Mouse (Mus musculus): Measurements from ENCODE around the gene Alyref. TPM values are rescaled to one million over a fixed set of nuclear protein-coding genes. Genes with fewer than 3 reads are reported as not detected.

Alyref gene
- total RNA-seq, 1 experiment: 397 TPM

DNA sequence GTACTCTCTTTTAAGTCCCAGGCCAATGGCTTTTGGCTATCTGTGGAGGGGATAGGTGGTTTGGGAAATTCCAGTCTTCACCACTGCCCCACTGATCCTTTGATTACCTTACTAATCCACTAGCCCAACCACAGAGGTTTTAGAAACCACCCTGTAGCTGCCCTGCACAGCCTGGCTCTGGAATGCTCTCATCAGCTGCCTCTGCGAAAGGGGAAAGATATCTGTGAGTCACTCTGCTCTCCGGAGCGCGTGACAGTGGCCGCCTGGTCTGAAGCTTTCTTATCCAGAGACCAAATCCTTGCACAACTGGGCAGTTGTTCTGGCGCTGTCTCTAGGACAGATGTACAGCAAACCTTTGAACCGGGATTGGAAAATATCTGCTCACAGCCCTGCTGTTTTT is 43.3 kb downstream of the Alyref start:
- DNase-seq (ENCODE audit: low read depth, low spot score): no peak
- H3K9me3 ChIP-seq (ENCODE audit: control insufficient read depth, insufficient read depth, low read depth, low read length): no peaks in the 10 kb centered on the region
- TF ChIP-seq HCFC1 (IDR thresholded peaks at IDR 0.05; ENCODE audit: borderline replicate concordance, insufficient read depth, low read length) (no peak), CHD2 (IDR thresholded peaks at IDR 0.05; ENCODE audit: low read depth, low read length) (no peak), ZC3H11A (IDR thresholded peaks at IDR 0.05; ENCODE audit: borderline replicate concordance, low read depth, low read length) (no peak), MAFK (IDR thresholded peaks at IDR 0.05; ENCODE audit: insufficient read depth, low read depth, low read length) (no peak), ZNF384 (IDR thresholded peaks at IDR 0.05; ENCODE audit: low read depth, low read length) (no peak)
- no peak overlapping the region for H3K4me3 ChIP-seq (ENCODE audit: insufficient read depth in 1 of 2, low read depth in 1 of 2, low read length in 2 of 2, poor library complexity in 1 of 2, severe bottlenecking in 1 of 2)
- peaks cover 0 to 9% of the 10 kb centered on the region in 2 experiments; a peak in 2 of 4 replicates for H3K4me1 ChIP-seq (ENCODE audit: control insufficient read depth in 2 of 2, insufficient read depth in 2 of 2, low read length in 2 of 2, poor library complexity in 1 of 2)
- in situ Hi-C loops (cut with MboI; ENCODE audit: low sequenced_read_pairs in 2 of 2, unreplicated experiment in 2 of 2): no loop called here
- no peak overlapping the region for H3K9ac ChIP-seq (ENCODE audit: insufficient read depth, low read depth, low read length, poor library complexity, severe bottlenecking)
- H3K36me3 ChIP-seq (ENCODE audit: control insufficient read depth, insufficient read depth, low read length, poor library complexity, severe bottlenecking): 0 out of 2 replicates have a peak, but pooled peaks cover 2% of the 10 kb centered on the region
- no peak overlapping the region for H3K27ac ChIP-seq (ENCODE audit: insufficient read depth, low read depth, low read length, poor library complexity, severe bottlenecking)

DNA sequence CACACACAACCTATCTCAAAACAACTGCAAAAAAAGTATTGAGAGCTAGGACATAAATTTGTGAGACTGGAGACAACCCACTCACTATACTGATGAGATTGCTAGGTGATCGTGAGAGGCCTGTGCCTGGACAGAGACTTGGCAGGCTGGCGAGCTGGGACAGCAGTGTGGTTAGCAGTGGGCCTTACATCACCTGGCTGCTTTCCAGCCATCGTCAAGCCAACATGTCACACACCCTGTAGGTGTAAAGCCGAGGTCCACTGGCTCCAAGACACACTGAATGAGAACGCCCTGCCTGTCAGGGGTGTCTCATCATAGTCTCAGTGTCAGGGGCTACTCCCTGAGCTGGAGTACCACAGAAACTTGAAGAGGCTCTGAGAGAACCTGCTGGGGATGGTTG is 45.4 kb downstream of the Alyref start:
- TF ChIP-seq MAFK (IDR thresholded peaks at IDR 0.05; ENCODE audit: insufficient read depth, low read depth, low read length) (no peak), CHD2 (IDR thresholded peaks at IDR 0.05; ENCODE audit: low read depth, low read length) (no peak), ZNF384 (IDR thresholded peaks at IDR 0.05; ENCODE audit: low read depth, low read length) (no peak), ZC3H11A (IDR thresholded peaks at IDR 0.05; ENCODE audit: borderline replicate concordance, low read depth, low read length) (no peak), HCFC1 (IDR thresholded peaks at IDR 0.05; ENCODE audit: borderline replicate concordance, insufficient read depth, low read length) (no peak)
- Histone ChIP-seq H3K4me3 (ENCODE audit: insufficient read depth in 1 of 2, low read depth in 1 of 2, low read length in 2 of 2, poor library complexity in 1 of 2, severe bottlenecking in 1 of 2) (no peak overlapping the region), H3K9ac (ENCODE audit: insufficient read depth, low read depth, low read length, poor library complexity, severe bottlenecking) (no peak overlapping the region), H3K27ac (ENCODE audit: insufficient read depth, low read depth, low read length, poor library complexity, severe bottlenecking) (no peak overlapping the region), H3K36me3 (ENCODE audit: control insufficient read depth, insufficient read depth, low read length, poor library complexity, severe bottlenecking) (no peaks in the 10 kb centered on the region), H3K9me3 (ENCODE audit: control insufficient read depth, insufficient read depth, low read depth, low read length) (no peaks in the 10 kb centered on the region), H3K4me1 (ENCODE audit: control insufficient read depth in 2 of 2, insufficient read depth in 2 of 2, low read length in 2 of 2, poor library complexity in 1 of 2) (peaks cover 0 to 9% of the 10 kb centered on the region in 2 experiments; a peak in 3 of 4 replicates)
- in situ Hi-C loops (cut with MboI; ENCODE audit: low sequenced_read_pairs in 2 of 2, unreplicated experiment in 2 of 2): no loop called here
- DNase-seq (ENCODE audit: low read depth, low spot score): no peak

DNA sequence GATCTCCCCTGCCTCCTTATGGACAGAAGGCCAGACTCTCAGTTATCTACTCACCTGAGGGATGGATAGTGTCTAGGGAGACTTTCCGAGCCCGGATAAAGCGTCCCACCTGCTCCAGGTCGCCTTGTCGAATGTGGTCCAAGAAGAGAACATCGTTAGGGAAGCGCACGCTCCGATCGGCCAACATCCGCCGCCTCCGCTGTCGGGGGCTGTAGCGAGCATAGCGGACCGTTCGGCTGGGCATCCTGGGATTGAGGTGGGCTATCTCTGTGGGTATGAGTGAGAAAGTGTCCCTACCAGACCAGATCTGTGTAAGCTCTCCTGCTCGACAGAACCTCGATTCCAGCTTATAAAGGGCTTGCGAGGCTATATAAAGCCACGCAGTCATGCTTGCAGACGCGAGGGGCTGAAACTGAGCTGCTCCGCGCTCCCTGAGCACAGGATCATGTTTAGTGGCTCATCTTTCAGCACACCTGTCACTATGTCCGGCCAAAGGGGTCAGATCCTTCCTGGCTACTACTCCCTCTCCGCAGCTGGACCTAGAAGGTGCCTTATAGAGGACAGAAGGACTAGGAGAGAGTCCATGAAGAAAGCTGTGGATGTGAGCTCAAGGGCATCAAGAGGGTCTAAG is 47.2 kb downstream of the Alyref start, which contains the start of gene Ppp1r27:
Ppp1r27 (minus strand) TSS at position 323 of the 631 bp plus-strand sequence.
- peak within 1 kb of the TSS; percentile 74 to 76 for H3K4me3 ChIP-seq (ENCODE audit: insufficient read depth in 1 of 2, low read depth in 1 of 2, low read length in 2 of 2, poor library complexity in 1 of 2, severe bottlenecking in 1 of 2)
- no peaks in the 10 kb centered on the region; the same call in 1 of the 2 replicates for H3K36me3 ChIP-seq (ENCODE audit: control insufficient read depth, insufficient read depth, low read length, poor library complexity, severe bottlenecking)
- H3K4me1 ChIP-seq (ENCODE audit: control insufficient read depth in 2 of 2, insufficient read depth in 2 of 2, low read length in 2 of 2, poor library complexity in 1 of 2): peaks cover 0 to 9% of the 10 kb centered on the region in 2 experiments; a peak in 3 of 4 replicates
- no peak for TF ChIP-seq HCFC1 (IDR thresholded peaks at IDR 0.05; ENCODE audit: borderline replicate concordance, insufficient read depth, low read length)
- TF ChIP-seq CHD2 (IDR thresholded peaks at IDR 0.05; ENCODE audit: low read depth, low read length): no peak
- no peak for TF ChIP-seq ZC3H11A (IDR thresholded peaks at IDR 0.05; ENCODE audit: borderline replicate concordance, low read depth, low read length)
- TF ChIP-seq MAFK (IDR thresholded peaks at IDR 0.05; ENCODE audit: insufficient read depth, low read depth, low read length): no peak
- no peak for TF ChIP-seq ZNF384 (IDR thresholded peaks at IDR 0.05; ENCODE audit: low read depth, low read length)
- no peaks in the 10 kb centered on the region for H3K9me3 ChIP-seq (ENCODE audit: control insufficient read depth, insufficient read depth, low read depth, low read length)
- no peak for DNase-seq (ENCODE audit: low read depth, low spot score)
- no peak within 1 kb of the TSS for H3K27ac ChIP-seq (ENCODE audit: insufficient read depth, low read depth, low read length, poor library complexity, severe bottlenecking)
- in situ Hi-C loops (cut with MboI; ENCODE audit: low sequenced_read_pairs in 2 of 2, unreplicated experiment in 2 of 2): no loop called here
- H3K9ac ChIP-seq (ENCODE audit: insufficient read depth, low read depth, low read length, poor library complexity, severe bottlenecking): peak within 1 kb of the TSS; percentile 80

DNA sequence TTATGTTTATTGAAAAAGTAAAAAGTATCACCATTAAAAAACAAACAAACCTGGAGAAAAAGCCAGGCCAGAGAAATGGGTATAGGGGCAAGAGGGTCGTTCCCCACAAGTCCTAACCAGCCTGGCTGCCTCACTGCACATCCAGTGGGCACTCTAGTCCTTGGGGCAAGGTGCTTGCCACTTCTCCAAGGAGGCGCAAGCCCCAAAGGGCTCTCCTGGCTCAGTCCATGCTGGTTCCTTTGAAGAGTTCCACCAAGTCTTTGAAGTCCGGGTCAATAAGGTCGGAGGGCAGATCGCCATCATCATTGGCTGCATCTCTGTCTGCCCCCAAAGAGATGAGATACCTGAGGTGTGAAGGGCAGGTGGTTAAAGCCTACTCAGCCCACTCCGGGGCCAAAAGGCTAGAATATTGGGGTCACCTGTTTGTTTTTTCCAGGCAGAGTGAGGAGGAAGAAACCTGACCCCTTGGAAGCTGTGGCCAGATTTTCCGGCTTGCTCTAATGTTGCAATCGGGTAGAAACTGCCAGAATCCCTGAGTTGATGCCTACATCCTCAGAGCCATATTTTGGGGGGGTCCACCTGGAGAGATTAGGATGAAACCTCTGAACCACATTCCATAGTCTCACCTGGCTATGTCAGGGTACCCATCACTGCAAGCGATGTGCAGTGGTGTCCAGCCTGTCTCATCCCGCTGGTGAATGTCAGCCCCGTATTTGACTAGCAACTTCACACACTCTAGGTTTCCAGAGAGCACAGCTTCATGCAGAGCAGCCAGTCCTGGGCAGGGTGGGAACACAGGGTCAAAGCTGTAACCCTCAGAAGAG is 48.0 kb downstream of the Alyref start:
- TF ChIP-seq MAFK (IDR thresholded peaks at IDR 0.05; ENCODE audit: insufficient read depth, low read depth, low read length) (no peak), ZNF384 (IDR thresholded peaks at IDR 0.05; ENCODE audit: low read depth, low read length) (no peak), HCFC1 (IDR thresholded peaks at IDR 0.05; ENCODE audit: borderline replicate concordance, insufficient read depth, low read length) (no peak), ZC3H11A (IDR thresholded peaks at IDR 0.05; ENCODE audit: borderline replicate concordance, low read depth, low read length) (no peak), CHD2 (IDR thresholded peaks at IDR 0.05; ENCODE audit: low read depth, low read length) (no peak)
- Histone ChIP-seq H3K9me3 (ENCODE audit: control insufficient read depth, insufficient read depth, low read depth, low read length) (no peaks in the 10 kb centered on the region), H3K36me3 (ENCODE audit: control insufficient read depth, insufficient read depth, low read length, poor library complexity, severe bottlenecking) (no peaks in the 10 kb centered on the region; the same call in 1 of the 2 replicates), H3K27ac (ENCODE audit: insufficient read depth, low read depth, low read length, poor library complexity, severe bottlenecking) (no peak overlapping the region), H3K4me1 (ENCODE audit: control insufficient read depth in 2 of 2, insufficient read depth in 2 of 2, low read length in 2 of 2, poor library complexity in 1 of 2) (peaks cover 0 to 9% of the 10 kb centered on the region in 2 experiments; a peak in 3 of 4 replicates), H3K9ac (ENCODE audit: insufficient read depth, low read depth, low read length, poor library complexity, severe bottlenecking) (peak overlapping the region; percentile 80), H3K4me3 (ENCODE audit: insufficient read depth in 1 of 2, low read depth in 1 of 2, low read length in 2 of 2, poor library complexity in 1 of 2, severe bottlenecking in 1 of 2) (peak overlapping the region; percentile 74 to 76)
- in situ Hi-C loops (cut with MboI; ENCODE audit: low sequenced_read_pairs in 2 of 2, unreplicated experiment in 2 of 2): no loop called here
- no peak for DNase-seq (ENCODE audit: low read depth, low spot score)

Measured in ES-E14 (cell line).